Mouse (Mus musculus) spleen, adult 2 months (tissue): ENCODE results near the gene Adamts4. TPM values are rescaled to one million over a fixed set of nuclear protein-coding genes. Genes with fewer than 3 reads are reported as not detected.
A peak's percentile ranks its signal among the peaks of the same experiment; 100 is the strongest.

Experiments used
- DNase-seq, 2 experiments: peaks; one replicate each; pipeline versions ENCODE4 v3.0.0 to v3.0.0-alpha.2; 2012 to 2021; ENCODE audit warnings: low spot score in 2 of 2, low read depth in 1 of 2
- H3K27ac ChIP-seq: fragments of 200-500 bp; 2 replicates; pipeline ENCODE4 v1.5.1; 2012; ENCODE audit warnings: low read length, inconsistent platforms; ENCODE audit not compliant: insufficient read depth
- H3K27me3 ChIP-seq: fragments of 200-500 bp; 2 replicates; pipeline ENCODE4 v1.6.1; 2012; ENCODE audit warnings: mild to moderate bottlenecking, moderate library complexity, low read length, inconsistent platforms; ENCODE audit not compliant: control insufficient read depth, insufficient read depth
- H3K36me3 ChIP-seq: fragments of 200-500 bp; 2 replicates; pipeline ENCODE4 v1.6.1; 2012; ENCODE audit warnings: mild to moderate bottlenecking, low read length, inconsistent platforms; ENCODE audit not compliant: control insufficient read depth, insufficient read depth
- H3K4me1 ChIP-seq: fragments of 200-500 bp; 2 replicates; pipeline ENCODE4 v1.6.1; 2011; ENCODE audit warnings: inconsistent platforms; ENCODE audit not compliant: control insufficient read depth, insufficient read depth, insufficient read length
- H3K4me3 ChIP-seq: fragments of 200-500 bp; 2 replicates; pipeline ENCODE4 v1.5.1; 2011; ENCODE audit warnings: mild to moderate bottlenecking, inconsistent platforms; ENCODE audit not compliant: insufficient read depth, insufficient read length; ENCODE audit errors: extremely low read depth
- CTCF ChIP-seq: fragments of 200-500 bp; IDR thresholded peaks from 2 replicates; pipeline ENCODE4 v1.5.1; 2011; ENCODE audit warnings: mild to moderate bottlenecking, inconsistent platforms; ENCODE audit not compliant: insufficient read depth, insufficient read length, insufficient replicate concordance; ENCODE audit errors: extremely low read depth
- POLR2A ChIP-seq: fragments of 200-500 bp; IDR thresholded peaks from 2 replicates; pipeline ENCODE4 v1.6.1; 2011; ENCODE audit warnings: low read depth, low read length, inconsistent platforms
- WGBS: fragments of 180-500 bp; shearing (Covaris S2); methylation state at CpG from one replicate; pipeline ENCODE4 v1.1.7; 2018; 5-methylcytosine and 5-hydroxymethylcytosine counted together
- polyA plus RNA-seq: library from polyadenylated mRNA; depleted of rRNA; stranded (reverse); fragments of >200 nt; gene quantifications from 2 replicates; pipeline ENCODE4 v1.2.3, GENCODE M21; 2012

Adamts4 gene
- polyA plus RNA-seq, 1 experiment: 0.64 TPM

GRCm38 (mm10) chr1:171280916-171281527 lies 30.8 kb downstream of the Adamts4 start, which contains the start of gene Ppox:
Ppox (minus strand) TSS chr1:171281186.
- DNase-seq: peak; percentile 85 to 93
- H3K27ac ChIP-seq: peak within 1 kb of the TSS; percentile 86
- peak within 1 kb of the TSS; percentile 78 for H3K4me3 ChIP-seq
- TF ChIP-seq CTCF (no peak), POLR2A (no peak)
- WGBS: under 1% methylated on average over 26 of the region's 26 CpGs
- peaks cover 5% of the 10 kb centered on the region; the same call in 1 of the 2 replicates for H3K4me1 ChIP-seq
- H3K27me3 ChIP-seq: no peaks in the 10 kb centered on the region
- H3K36me3 ChIP-seq: peaks cover 17% of the 10 kb centered on the region

GRCm38 (mm10) chr1:171281528-171281923 lies 31.3 kb downstream of the Adamts4 start:
- Histone ChIP-seq H3K36me3 (peaks cover 12% of the 10 kb centered on the region), H3K4me1 (peaks cover 7% of the 10 kb centered on the region), H3K4me3 (peak overlapping the region; percentile 72), H3K27ac (peak overlapping the region; percentile 86), H3K27me3 (no peaks in the 10 kb centered on the region)
- TF ChIP-seq CTCF (peak; percentile 55; the same call in 1 of the 2 replicates), POLR2A (no peak)
- 3% methylated on average over 10 of the region's 10 CpGs for WGBS
- peak; percentile 50 to 63 for DNase-seq

GRCm38 (mm10) chr1:171282086-171282805 lies 32.0 kb downstream of the Adamts4 start:
- TF ChIP-seq POLR2A (no peak), CTCF (no peak)
- Histone ChIP-seq H3K36me3 (peaks cover 5% of the 10 kb centered on the region), H3K4me1 (peaks cover 9% of the 10 kb centered on the region), H3K4me3 (no peak overlapping the region), H3K27me3 (no peaks in the 10 kb centered on the region), H3K27ac (no peak overlapping the region)
- WGBS: 83% methylated on average over 18 of the region's 18 CpGs
- DNase-seq: no peak

GRCm38 (mm10) chr1:171283188-171284160 lies 33.3 kb downstream of the Adamts4 start:
- peaks cover 12% of the 10 kb centered on the region for H3K4me1 ChIP-seq
- DNase-seq: no peak
- no peak overlapping the region for H3K4me3 ChIP-seq
- no peaks in the 10 kb centered on the region for H3K27me3 ChIP-seq
- peak overlapping the region; percentile 11; the same call in 1 of the 2 replicates for H3K27ac ChIP-seq
- TF ChIP-seq POLR2A (no peak), CTCF (no peak)
- H3K36me3 ChIP-seq: no peaks in the 10 kb centered on the region; the same call in none of the 2 replicates
- 87% methylated on average over 18 of the region's 18 CpGs for WGBS

GRCm38 (mm10) chr1:171284491-171284890 lies 34.3 kb downstream of the Adamts4 start:
- no peaks in the 10 kb centered on the region for H3K27me3 ChIP-seq
- no peak overlapping the region for H3K4me3 ChIP-seq
- 87% methylated on average over 15 of the region's 15 CpGs for WGBS
- H3K36me3 ChIP-seq: peaks cover 3% of the 10 kb centered on the region
- H3K27ac ChIP-seq: no peak overlapping the region
- no peak for DNase-seq
- no peak for TF ChIP-seq POLR2A
- TF ChIP-seq CTCF: no peak
- H3K4me1 ChIP-seq: peaks cover 12% of the 10 kb centered on the region

- Histone ChIP-seq H3K27ac (peak overlapping the region; percentile 6; the same call in 1 of the 2 replicates), H3K36me3 (peaks cover 3% of the 10 kb centered on the region), H3K27me3 (no peaks in the 10 kb centered on the region), H3K4me3 (no peak overlapping the region), H3K4me1 (peaks cover 8% of the 10 kb centered on the region)
- no peak for TF ChIP-seq POLR2A
- no peak for TF ChIP-seq CTCF
- no peak for DNase-seq
- WGBS: 76% methylated on average over 20 of the region's 20 CpGs
Observed at GRCm38 (mm10) chr1:171285096-171285892, 35.1 kb downstream of the Adamts4 start.
